Mouse (Mus musculus): ENCODE measurements around the gene Xrra1.
"Not testable (repeated sequence)": the region's sequence is repeated elsewhere in the genome, so short reads cannot be mapped to it uniquely, and the experiment has no call there.

Xrra1 gene

GRCm38 (mm10) chr7:99902918-99903665, 44.2 kb downstream of the Xrra1 start:
- peak; percentile 62 for DNase-seq

- peak; percentile 33 for DNase-seq
Measured at GRCm38 (mm10) chr7:99904421-99905005, 45.6 kb downstream of the Xrra1 start.

- DNase-seq = peak; percentile 64
Measured at GRCm38 (mm10) chr7:99906346-99906745, 47.4 kb downstream of the Xrra1 start.

GRCm38 (mm10) chr7:99907463-99907862, 48.5 kb downstream of the Xrra1 start:
- DNase-seq = no peak

GRCm38 (mm10) chr7:99911038-99911437, 52.1 kb downstream of the Xrra1 start:
- DNase-seq = peak; percentile 87

- DNase-seq = peak; percentile 65
Measured at GRCm38 (mm10) chr7:99914316-99914715, 55.4 kb downstream of the Xrra1 start.

DNA sequence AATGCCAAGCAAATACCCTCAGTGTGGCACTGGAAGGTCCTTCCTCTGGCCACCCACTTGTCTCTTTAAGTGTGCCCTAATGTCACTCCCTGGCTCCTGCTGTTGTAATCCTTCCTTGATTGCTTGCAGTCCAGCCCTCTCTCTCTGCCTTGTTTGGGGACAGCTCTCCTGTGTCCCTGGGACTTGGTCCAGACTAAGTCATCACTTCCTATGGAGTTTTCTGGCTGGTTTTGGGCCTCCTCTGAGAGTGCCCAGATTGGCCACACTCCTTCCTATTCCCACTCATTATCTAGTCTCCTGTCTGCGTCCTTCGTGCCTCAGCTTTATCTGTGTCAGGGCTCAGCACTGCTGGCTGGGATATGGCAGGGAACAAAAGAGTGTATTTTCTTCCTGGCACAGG, 56.6 kb downstream of the Xrra1 start:
- DNase-seq = no peak

GRCm38 (mm10) chr7:99916741-99917319, 57.9 kb downstream of the Xrra1 start:
- peak; percentile 92 for DNase-seq

DNA sequence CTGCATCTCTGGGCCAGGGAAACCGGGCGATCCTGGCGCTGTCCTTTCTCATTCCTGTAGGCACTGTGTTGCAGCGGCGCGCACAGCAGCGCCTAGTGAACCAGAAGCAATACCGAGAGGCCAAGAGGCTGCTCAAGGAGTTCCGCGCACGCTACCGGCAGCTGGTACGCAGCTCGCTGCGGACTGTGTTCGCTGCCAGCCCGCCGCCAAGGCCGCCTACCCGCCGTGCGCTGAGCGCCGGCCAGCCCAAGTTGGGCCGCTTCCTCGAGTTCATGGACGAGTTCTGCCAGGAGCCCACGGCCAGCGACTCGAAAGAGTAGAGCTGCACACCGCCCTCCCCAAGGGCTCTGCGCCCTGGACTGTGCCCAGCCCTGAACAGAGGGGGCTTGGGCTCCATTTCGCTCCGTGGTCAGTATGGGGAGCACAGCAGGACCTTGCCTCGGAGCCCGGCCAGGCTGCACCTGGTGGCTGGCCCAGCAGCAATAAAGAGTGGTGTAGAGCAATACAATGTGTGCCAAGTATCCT, 58.5 kb downstream of the Xrra1 start:
- peak; percentile 67 for DNase-seq

DNA sequence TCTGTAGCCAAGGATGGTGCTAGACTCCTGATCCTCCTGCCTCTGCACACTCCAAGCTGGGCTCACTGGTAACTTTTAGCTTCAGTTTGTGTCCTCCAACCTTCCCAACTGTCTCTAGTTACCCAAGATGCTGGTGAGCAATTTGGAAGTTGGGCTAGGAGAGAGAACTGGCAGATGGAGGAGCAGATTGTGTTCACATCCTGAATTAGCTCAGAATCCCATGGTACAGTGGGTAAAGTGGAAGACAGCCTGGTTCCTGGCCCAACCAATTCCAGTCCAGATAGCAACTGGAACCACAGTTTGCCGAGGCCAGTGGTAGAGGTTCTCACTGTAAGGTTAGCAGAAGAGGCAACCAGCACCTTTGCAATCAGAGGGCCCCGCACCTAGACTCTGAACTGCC, 60.2 kb downstream of the Xrra1 start:
- DNase-seq = peak; percentile 10

DNA sequence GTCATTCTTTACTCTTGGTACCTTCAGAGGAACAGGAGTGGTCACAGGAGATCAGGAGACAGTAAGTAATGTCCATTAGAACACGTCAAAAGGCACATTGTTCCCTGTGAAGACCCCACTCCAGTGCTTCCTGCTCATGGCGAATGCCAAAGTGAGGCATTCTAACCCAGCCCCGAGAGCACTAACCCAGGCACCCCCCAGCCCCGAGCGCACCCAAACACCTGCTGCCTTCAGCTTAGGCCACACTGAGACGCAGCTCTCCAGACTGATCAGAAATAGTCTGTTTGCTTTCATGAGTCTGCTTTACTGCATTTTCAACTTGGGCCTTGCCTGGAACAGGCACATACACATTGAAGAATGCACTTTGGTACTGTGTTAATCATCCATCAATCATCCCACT, 61.1 kb downstream of the Xrra1 start:
- peak; percentile 83 for DNase-seq

- no peak for DNase-seq
Measured at GRCm38 (mm10) chr7:99920416-99920815, 61.5 kb downstream of the Xrra1 start.

DNA sequence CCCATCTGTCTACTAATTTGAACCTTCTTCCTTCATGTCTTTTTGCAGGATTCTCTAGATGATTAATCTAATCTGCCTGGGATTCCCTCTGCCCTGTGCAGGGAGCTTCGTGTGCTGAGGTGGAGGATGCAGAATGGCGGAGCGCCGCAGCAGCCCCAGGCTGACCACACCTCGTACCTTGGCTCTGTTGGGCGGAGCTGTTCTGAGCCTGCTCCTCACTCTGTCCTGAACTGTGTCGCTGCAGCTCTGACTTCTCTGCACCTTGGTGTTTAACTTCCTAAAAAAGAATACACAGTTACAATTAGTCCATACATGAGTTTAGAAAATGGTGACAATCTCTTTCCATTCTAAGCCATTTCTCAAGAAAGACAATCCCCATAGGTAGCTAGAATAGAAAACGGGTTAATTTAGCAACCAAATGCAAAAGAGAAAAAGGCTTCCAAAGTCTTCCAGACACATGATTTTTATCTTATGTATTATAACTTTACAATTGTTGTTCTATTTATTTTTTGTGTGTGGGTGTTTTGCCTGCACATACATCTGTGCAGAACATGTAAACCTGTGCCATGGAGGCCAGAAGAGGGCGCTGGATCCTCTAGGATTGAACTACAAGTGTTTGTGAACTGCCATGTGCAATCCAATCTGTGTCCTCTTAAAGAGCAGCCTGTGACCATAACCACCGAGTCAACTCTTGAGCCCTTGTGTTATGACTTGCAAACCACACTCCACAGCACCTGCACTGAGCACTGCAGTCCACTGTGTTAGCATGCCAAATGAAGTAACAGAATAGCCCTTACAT, 68.2 kb downstream of the Xrra1 start:
- DNase-seq = peak; percentile 86

DNA sequence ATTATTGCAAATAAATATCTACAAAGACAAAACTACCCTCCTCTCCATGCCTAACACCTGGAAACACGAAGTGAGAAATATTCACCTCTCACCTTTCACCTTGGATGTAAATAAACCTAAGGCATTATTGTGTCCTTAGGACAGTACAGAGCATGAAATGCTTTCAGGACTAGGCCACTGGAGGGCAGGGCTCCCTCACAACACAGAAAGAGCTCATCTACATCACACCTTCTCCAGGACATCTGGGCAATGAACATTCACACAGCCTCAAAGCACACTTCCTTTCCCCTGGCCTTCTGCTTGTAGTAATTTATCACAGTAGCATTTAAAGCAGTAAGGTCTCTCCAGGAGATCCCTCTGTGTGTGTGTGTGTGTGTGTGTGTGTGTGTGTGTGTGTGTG, 76.8 kb downstream of the Xrra1 start:
- peak; percentile 58 for DNase-seq

DNA sequence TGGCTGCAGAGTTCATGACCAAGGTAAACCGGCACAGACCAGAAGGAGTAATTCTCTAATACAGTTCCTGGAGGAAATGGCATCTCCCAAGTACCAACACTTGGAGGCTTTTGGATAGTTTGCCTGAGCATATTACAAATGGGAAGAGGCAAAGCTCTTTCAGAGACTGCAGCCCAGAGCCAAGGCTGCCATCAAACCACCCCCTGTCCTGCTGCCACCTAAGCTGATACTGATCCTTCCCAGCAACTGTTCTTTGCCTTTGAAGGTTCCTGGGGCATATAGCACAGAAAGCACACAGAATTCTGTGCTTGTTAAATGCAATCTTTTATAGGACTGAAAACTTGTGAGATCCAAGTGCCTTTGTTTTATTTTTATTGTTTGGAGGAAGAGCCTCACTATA, 81.8 kb downstream of the Xrra1 start:
- DNase-seq = no peak

- no peak for DNase-seq
Measured at GRCm38 (mm10) chr7:99944520-99944919, 85.6 kb downstream of the Xrra1 start.

DNA sequence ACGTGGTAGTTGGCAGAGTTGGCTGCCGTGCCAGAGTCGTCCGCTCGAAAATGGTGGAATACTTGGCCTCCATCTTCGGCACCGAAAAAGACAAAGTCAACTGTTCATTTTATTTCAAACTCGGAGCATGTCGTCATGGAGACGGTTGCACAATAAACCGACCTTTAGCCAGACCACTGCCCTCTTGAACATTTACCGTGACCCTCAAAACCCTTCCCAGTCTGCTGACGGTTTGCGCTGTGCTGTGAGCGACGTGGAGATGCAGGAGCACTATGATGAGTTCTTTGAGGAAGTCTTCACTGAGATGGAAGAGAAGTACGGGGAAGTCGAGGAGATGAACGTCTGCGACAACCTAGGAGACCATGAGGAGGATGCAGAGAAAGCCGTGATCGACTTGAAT, 86.1 kb downstream of the Xrra1 start:
- DNase-seq = not testable (repeated sequence)

GRCm38 (mm10) chr7:99945939-99946338, 87.0 kb downstream of the Xrra1 start:
- DNase-seq = no peak

GRCm38 (mm10) chr7:99946356-99946755, 87.4 kb downstream of the Xrra1 start:
- DNase-seq = no peak

DNA sequence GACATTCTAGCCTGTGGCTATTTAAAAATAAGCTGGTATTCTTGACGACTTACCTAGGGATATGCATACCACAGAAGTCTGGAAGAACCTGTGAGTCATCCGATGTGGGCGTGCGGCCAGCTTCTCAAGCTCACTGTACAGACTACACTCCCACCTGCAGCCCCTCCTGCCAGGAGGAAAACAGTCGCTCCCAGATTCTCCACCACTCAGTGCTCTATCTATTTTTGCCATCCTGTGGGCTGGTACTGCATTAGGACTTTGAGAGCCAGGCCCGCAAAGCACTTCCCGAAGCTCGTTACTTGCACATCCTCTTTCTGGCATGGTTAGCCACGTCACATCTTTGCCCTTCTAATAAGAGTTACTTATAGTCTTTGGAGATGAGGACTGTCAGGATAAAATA, 88.4 kb downstream of the Xrra1 start:
- DNase-seq = no peak

GRCm38 (mm10) chr7:99953442-99954098, 94.7 kb downstream of the Xrra1 start:
- DNase-seq = peak; percentile 30

DNA sequence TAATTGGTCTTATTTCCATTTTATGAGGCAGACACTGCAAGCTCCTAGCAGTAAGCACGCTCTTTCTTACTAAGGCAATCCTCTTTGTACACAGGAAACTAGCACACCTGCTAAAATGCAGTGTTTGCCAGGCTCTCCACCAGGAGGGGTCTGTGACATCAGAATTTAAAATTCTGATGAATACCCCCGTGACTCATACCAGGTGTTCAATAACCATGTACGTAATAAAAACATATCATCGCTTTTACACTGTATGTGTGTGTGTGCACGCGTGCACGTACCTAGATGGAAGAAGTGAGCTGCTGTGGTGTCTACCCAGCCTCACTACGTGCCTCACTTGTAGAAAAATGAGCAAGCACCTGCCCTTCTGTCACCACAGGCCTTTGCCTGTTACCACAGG, 95.3 kb downstream of the Xrra1 start:
- peak; percentile 56 for DNase-seq

- no peak for DNase-seq
Measured at GRCm38 (mm10) chr7:99956095-99956494, 97.2 kb downstream of the Xrra1 start.

Data from thymus, postnatal 14 days (tissue).